Mouse (Mus musculus) left cerebral cortex, adult 18-20 months (tissue): Measurements from ENCODE around the gene Ubl4a. TPM values are rescaled to one million over a fixed set of nuclear protein-coding genes. Genes with fewer than 3 reads are reported as not detected.

ENCODE experiments used
- microRNA-seq, 2 experiments: library from miRNA; unstranded; fragments of <30 nt; microRNA quantifications; one replicate each; pipeline ENCODE4 v1.2.0; 2021
- total RNA-seq, 2 experiments: library from RNA; stranded (reverse); gene quantifications; 2 replicates each; pipeline ENCODE4 v1.2.3; 2021

Ubl4a gene
- total RNA-seq, 2 experiments from 2014 or later, result 68.3 to 71.6 TPM

Small RNAs within 50 kb of the gene (microRNA-seq; reads per million reads assigned to microRNA genes)
- gene Mir7092, result 0 to 0.21 reads per million in 2 experiments

Other genes with a start within 250 kb of the Ubl4a start
- under 1 TPM; 0.60 to 0.70 TPM for gene Opn1mw, start 245.8 kb downstream of the Ubl4a start, total RNA-seq
- 10 to 100 TPM; 89.6 to 94.8 TPM for gene Mecp2, start 237.9 kb downstream of the Ubl4a start, total RNA-seq
- not detected for gene Tex28, start 205.4 kb downstream of the Ubl4a start, total RNA-seq
- gene Tktl1, start 196.0 kb downstream of the Ubl4a start, total RNA-seq, result not detected
- gene Flna, start 123.4 kb downstream of the Ubl4a start, total RNA-seq, result 10 to 100 TPM; 44.0 to 49.5 TPM
- gene Emd, start 118.5 kb downstream of the Ubl4a start, total RNA-seq, result 10 to 100 TPM; 35.3 to 39.6 TPM
- 100 to 1,000 TPM; 188 to 216 TPM for gene Rpl10, start 102.4 kb downstream of the Ubl4a start, total RNA-seq
- gene Taz, start 91.3 kb downstream of the Ubl4a start, total RNA-seq, result 10 to 100 TPM; 60.4 to 62.5 TPM
- 1 to 10 TPM; 3.0 to 3.3 TPM for gene Dnase1l1, start 90.9 kb downstream of the Ubl4a start, total RNA-seq
- gene Atp6ap1, start 76.1 kb downstream of the Ubl4a start, total RNA-seq, result 100 to 1,000 TPM; 353 to 362 TPM
- 100 to 1,000 TPM; 611 to 641 TPM for gene Gdi1, start 68.2 kb downstream of the Ubl4a start, total RNA-seq
- 10 to 100 TPM; 26.5 to 26.8 TPM for gene Fam50a, start 60.2 kb downstream of the Ubl4a start, total RNA-seq
- gene Plxna3, start 44.2 kb downstream of the Ubl4a start, total RNA-seq, result 10 to 100 TPM; 22.7 to 24.6 TPM
- gene Lage3, start 19.6 kb downstream of the Ubl4a start, total RNA-seq, result 10 to 100 TPM; 20.5 to 23.9 TPM
- gene Slc10a3, start 131 bp upstream of the Ubl4a start, total RNA-seq, result 1 to 10 TPM; 2.7 to 3.4 TPM
- gene Fam3a, start 20.1 kb upstream of the Ubl4a start, total RNA-seq, result 10 to 100 TPM; 18.2 to 19.7 TPM
- 10 to 100 TPM; 41.3 to 45.7 TPM for gene Ikbkg, start 20.1 kb upstream of the Ubl4a start, total RNA-seq
- gene G6pdx, start 56.0 kb upstream of the Ubl4a start, total RNA-seq, result 10 to 100 TPM; 28.3 to 37.7 TPM
- not detected for gene Gm6880, start 108.2 kb upstream of the Ubl4a start, total RNA-seq
- not detected for gene Olfr1326-ps1, start 201.7 kb upstream of the Ubl4a start, total RNA-seq
- not detected for gene Olfr1325, start 219.5 kb upstream of the Ubl4a start, total RNA-seq